Mouse (Mus musculus): ENCODE measurements at regions not wholly inside any gene's neighbourhood (a gene's known extent, or its start where the extent isn't known, plus 50 kb on each side); places are given as distances from the start of the nearest gene placed in this dataset.
A peak's percentile ranks its signal among the peaks of the same experiment; 100 is the strongest.

GRCm38 (mm10) chr17:65014682-65015081, 178.8 kb upstream of the 4930583I09Rik start:
- no peak for DNase-seq

- DNase-seq, result no peak
These were observed 164.8 kb upstream of the 4930583I09Rik start for GRCm38 (mm10) chr17:65000626-65001135.

GRCm38 (mm10) chr17:64994483-64994882, 158.6 kb upstream of the 4930583I09Rik start:
- DNase-seq, result no peak

- DNase-seq, result no peak
These were observed 155.4 kb upstream of the 4930583I09Rik start for GRCm38 (mm10) chr17:64991262-64991661.

GRCm38 (mm10) chr17:64984276-64985011, 148.6 kb upstream of the 4930583I09Rik start:
- DNase-seq, result no peak

- no peak for DNase-seq
These were observed 147.6 kb upstream of the 4930583I09Rik start for GRCm38 (mm10) chr17:64983480-64983879.

- no peak for DNase-seq
These were observed 128.3 kb upstream of the 4930583I09Rik start for GRCm38 (mm10) chr17:64964153-64964552.

GRCm38 (mm10) chr17:64961887-64962286, 126.0 kb upstream of the 4930583I09Rik start:
- DNase-seq, result no peak

- DNase-seq, result no peak
These were observed 121.6 kb upstream of the 4930583I09Rik start for GRCm38 (mm10) chr17:64957495-64957894.

- no peak for DNase-seq
These were observed 120.6 kb upstream of the 4930583I09Rik start for GRCm38 (mm10) chr17:64956506-64956905.

- DNase-seq, result no peak
These were observed 117.4 kb upstream of the 4930583I09Rik start for GRCm38 (mm10) chr17:64953275-64953674.

GRCm38 (mm10) chr17:64951625-64951940, 115.7 kb upstream of the 4930583I09Rik start:
- DNase-seq, result no peak

GRCm38 (mm10) chr17:64950802-64951624, 115.1 kb upstream of the 4930583I09Rik start:
- no peak for DNase-seq

GRCm38 (mm10) chr17:64943213-64943612, 107.3 kb upstream of the 4930583I09Rik start:
- no peak for DNase-seq

- no peak for DNase-seq
These were observed 105.7 kb upstream of the 4930583I09Rik start for GRCm38 (mm10) chr17:64941555-64941954.

GRCm38 (mm10) chr17:64935683-64936082, 99.8 kb upstream of the 4930583I09Rik start:
- no peak for DNase-seq

GRCm38 (mm10) chr17:64934411-64934810, 98.5 kb upstream of the 4930583I09Rik start:
- no peak for DNase-seq

- DNase-seq, result no peak
These were observed 95.1 kb upstream of the 4930583I09Rik start for GRCm38 (mm10) chr17:64930816-64931428.

GRCm38 (mm10) chr17:64923762-64924161, 87.9 kb upstream of the 4930583I09Rik start:
- no peak for DNase-seq

- DNase-seq, result no peak
These were observed 86.4 kb upstream of the 4930583I09Rik start for GRCm38 (mm10) chr17:64922235-64922634.

GRCm38 (mm10) chr17:64920236-64920635, 84.4 kb upstream of the 4930583I09Rik start:
- DNase-seq, result no peak

- no peak for DNase-seq
These were observed 82.0 kb upstream of the 4930583I09Rik start for GRCm38 (mm10) chr17:64917830-64918229.

- DNase-seq, result peak; percentile 47
These were observed 80.8 kb upstream of the 4930583I09Rik start for GRCm38 (mm10) chr17:64916657-64917056.
